Mouse (Mus musculus): ENCODE measurements around the gene Gm18596. TPM values are rescaled to one million over a fixed set of nuclear protein-coding genes. Genes with fewer than 3 reads are reported as not detected.
"Not testable (repeated sequence)": the region's sequence is repeated elsewhere in the genome, so short reads cannot be mapped to it uniquely, and the experiment has no call there.

Gm18596 gene
- polyA plus RNA-seq, 1 experiment from 2014 or later = not detected

- DNase-seq = peak; percentile 17
- ATAC-seq (ENCODE audit: insufficient read depth) = no peak
- H3K9me3 ChIP-seq (ENCODE audit: low read depth, low read length) = no peaks in the 10 kb centered on the region
- no peaks in the 10 kb centered on the region for H3K27me3 ChIP-seq (ENCODE audit: insufficient read depth, low read length)
- peak; percentile 48 for TF ChIP-seq CTCF (IDR thresholded peaks at IDR 0.05; ENCODE audit: low read depth)
- no peak overlapping the region for H3K4me2 ChIP-seq
- WGBS = 46% methylated on average over 4 of the region's 4 CpGs
- H3K36me3 ChIP-seq (ENCODE audit: insufficient read depth) = no peaks in the 10 kb centered on the region
- H3K27ac ChIP-seq (ENCODE audit: low read depth) = no peak overlapping the region
- no peak overlapping the region for H3K4me3 ChIP-seq (ENCODE audit: low read depth, low read length)
- no peaks in the 10 kb centered on the region for H3K4me1 ChIP-seq (ENCODE audit: insufficient read depth)
- H3K9ac ChIP-seq = no peak overlapping the region
Measured at GRCm38 (mm10) chr10:77729241-77729640, 13.2 kb downstream of the Gm18596 start.

GRCm38 (mm10) chr10:77728280-77728679, 14.2 kb downstream of the Gm18596 start:
- Histone ChIP-seq H3K9ac (no peak overlapping the region), H3K36me3 (ENCODE audit: insufficient read depth) (no peaks in the 10 kb centered on the region), H3K9me3 (ENCODE audit: low read depth, low read length) (no peaks in the 10 kb centered on the region), H3K4me1 (ENCODE audit: insufficient read depth) (no peaks in the 10 kb centered on the region), H3K27ac (ENCODE audit: low read depth) (no peak overlapping the region), H3K27me3 (ENCODE audit: insufficient read depth, low read length) (no peaks in the 10 kb centered on the region), H3K4me3 (ENCODE audit: low read depth, low read length) (no peak overlapping the region), H3K4me2 (no peak overlapping the region)
- ATAC-seq (ENCODE audit: insufficient read depth) = no peak
- WGBS = 57% methylated on average over 4 of the region's 4 CpGs
- TF ChIP-seq CTCF (IDR thresholded peaks at IDR 0.05; ENCODE audit: low read depth) = no peak
- DNase-seq = peak; percentile 2

- 21% methylated on average over 3 of the region's 3 CpGs for WGBS
Measured at GRCm38 (mm10) chr10:77726186-77726585, 16.3 kb downstream of the Gm18596 start, which contains the start of gene Gm10100. Gene Gm10100, plus strand, starts transcription at chr10:77726486.

GRCm38 (mm10) chr10:77724855-77725254, 17.6 kb downstream of the Gm18596 start:
- no peak overlapping the region for H3K4me2 ChIP-seq
- no peak for ATAC-seq (ENCODE audit: insufficient read depth)

More at GRCm38 (mm10) chr10:77726186-77726585, 16.3 kb downstream of the Gm18596 start, which contains the start of gene Gm10100:
- Histone ChIP-seq H3K9ac (no peak within 1 kb of the TSS), H3K4me2 (no peak within 1 kb of the TSS), H3K4me1 (ENCODE audit: insufficient read depth) (no peaks in the 10 kb centered on the region), H3K9me3 (ENCODE audit: low read depth, low read length) (no peaks in the 10 kb centered on the region), H3K36me3 (ENCODE audit: insufficient read depth) (no peaks in the 10 kb centered on the region), H3K27ac (ENCODE audit: low read depth) (no peak within 1 kb of the TSS), H3K27me3 (ENCODE audit: insufficient read depth, low read length) (no peaks in the 10 kb centered on the region), H3K4me3 (ENCODE audit: low read depth, low read length) (no peak within 1 kb of the TSS)
- TF ChIP-seq CTCF (IDR thresholded peaks at IDR 0.05; ENCODE audit: low read depth) = no peak
- DNase-seq = no peak
- no peak for ATAC-seq (ENCODE audit: insufficient read depth)

GRCm38 (mm10) chr10:77720299-77720698, 22.1 kb downstream of the Gm18596 start, which contains the start of gene Krtap12-1:
Gene Krtap12-1, plus strand, starts transcription at chr10:77720599.
- not testable (repeated sequence) for H3K4me2 ChIP-seq; H3K27me3 ChIP-seq (ENCODE audit: insufficient read depth, low read length); H3K4me1 ChIP-seq (ENCODE audit: insufficient read depth); H3K27ac ChIP-seq (ENCODE audit: low read depth); H3K9me3 ChIP-seq (ENCODE audit: low read depth, low read length); H3K4me3 ChIP-seq (ENCODE audit: low read depth, low read length); ATAC-seq (ENCODE audit: insufficient read depth); DNase-seq; H3K9ac ChIP-seq; H3K36me3 ChIP-seq (ENCODE audit: insufficient read depth)
- 87% methylated on average over 1 of the region's 1 CpGs for WGBS

More at GRCm38 (mm10) chr10:77724855-77725254, 17.6 kb downstream of the Gm18596 start:
- Histone ChIP-seq H3K27ac (ENCODE audit: low read depth) (no peak overlapping the region), H3K36me3 (ENCODE audit: insufficient read depth) (no peaks in the 10 kb centered on the region), H3K4me1 (ENCODE audit: insufficient read depth) (no peaks in the 10 kb centered on the region), H3K4me3 (ENCODE audit: low read depth, low read length) (no peak overlapping the region), H3K9me3 (ENCODE audit: low read depth, low read length) (peaks cover 4% of the 10 kb centered on the region), H3K9ac (no peak overlapping the region), H3K27me3 (ENCODE audit: insufficient read depth, low read length) (no peaks in the 10 kb centered on the region)
- 0 out of 2 replicates have a peak, but pooled peaks have one; percentile 2 for TF ChIP-seq CTCF (IDR thresholded peaks at IDR 0.05; ENCODE audit: low read depth)
- no peak for DNase-seq
- 73% methylated on average over 8 of the region's 8 CpGs for WGBS

GRCm38 (mm10) chr10:77715507-77715906, 26.9 kb downstream of the Gm18596 start, which contains the start of gene Gm10142:
Gene Gm10142, plus strand, starts transcription at chr10:77715807.
- no peak for TF ChIP-seq CTCF (IDR thresholded peaks at IDR 0.05; ENCODE audit: low read depth)
- Histone ChIP-seq H3K9ac (no peak within 1 kb of the TSS), H3K36me3 (ENCODE audit: insufficient read depth) (no peaks in the 10 kb centered on the region), H3K4me3 (ENCODE audit: low read depth, low read length) (no peak within 1 kb of the TSS), H3K4me1 (ENCODE audit: insufficient read depth) (no peaks in the 10 kb centered on the region), H3K27ac (ENCODE audit: low read depth) (no peak within 1 kb of the TSS), H3K4me2 (no peak within 1 kb of the TSS), H3K27me3 (ENCODE audit: insufficient read depth, low read length) (no peaks in the 10 kb centered on the region), H3K9me3 (ENCODE audit: low read depth, low read length) (peaks cover 4% of the 10 kb centered on the region)
- DNase-seq (no peak), ATAC-seq (ENCODE audit: insufficient read depth) (no peak)
- 80% methylated on average over 1 of the region's 1 CpGs for WGBS

GRCm38 (mm10) chr10:77713734-77714133, 28.7 kb downstream of the Gm18596 start:
- no peaks in the 10 kb centered on the region for H3K9me3 ChIP-seq (ENCODE audit: low read depth, low read length)
- ATAC-seq (ENCODE audit: insufficient read depth) (no peak), DNase-seq (no peak)
- H3K4me3 ChIP-seq (ENCODE audit: low read depth, low read length) = no peak overlapping the region
- 47% methylated on average over 4 of the region's 4 CpGs for WGBS
- no peak for TF ChIP-seq CTCF (IDR thresholded peaks at IDR 0.05; ENCODE audit: low read depth)
- H3K4me1 ChIP-seq (ENCODE audit: insufficient read depth) = no peaks in the 10 kb centered on the region
- H3K9ac ChIP-seq = no peak overlapping the region
- no peaks in the 10 kb centered on the region for H3K27me3 ChIP-seq (ENCODE audit: insufficient read depth, low read length)
- no peak overlapping the region for H3K27ac ChIP-seq (ENCODE audit: low read depth)
- H3K36me3 ChIP-seq (ENCODE audit: insufficient read depth) = no peaks in the 10 kb centered on the region
- H3K4me2 ChIP-seq = no peak overlapping the region

DNA sequence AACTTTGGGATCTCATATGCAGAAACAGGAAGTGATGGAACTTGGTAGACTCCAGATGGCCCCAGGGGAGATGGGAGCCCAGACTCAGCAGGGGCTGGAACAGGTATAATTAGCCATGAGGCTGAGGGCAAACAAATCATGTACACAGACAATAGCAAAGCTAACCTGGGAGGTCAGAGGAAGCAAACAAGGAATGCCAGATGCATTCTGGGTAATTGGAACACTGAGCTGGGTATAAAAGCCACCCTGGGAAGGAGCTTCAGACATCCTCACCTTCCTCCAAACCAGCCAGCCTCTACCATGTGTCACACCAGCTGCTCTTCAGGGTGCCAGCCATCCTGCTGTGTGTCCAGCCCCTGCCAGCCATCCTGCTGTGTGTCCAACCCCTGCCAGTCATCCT, 31.3 kb downstream of the Gm18596 start, which contains the start of gene Gm10024:
Gene Gm10024 (plus strand): TSS at position 301 of the 400 bp plus-strand sequence.
- not testable (repeated sequence) for H3K27ac ChIP-seq (ENCODE audit: low read depth); H3K9ac ChIP-seq; H3K27me3 ChIP-seq (ENCODE audit: insufficient read depth, low read length); H3K4me3 ChIP-seq (ENCODE audit: low read depth, low read length); ATAC-seq (ENCODE audit: insufficient read depth); H3K36me3 ChIP-seq (ENCODE audit: insufficient read depth); H3K9me3 ChIP-seq (ENCODE audit: low read depth, low read length); H3K4me2 ChIP-seq; H3K4me1 ChIP-seq (ENCODE audit: insufficient read depth); DNase-seq
